Mouse (Mus musculus) embryonic facial prominence, embryonic 12.5 days (tissue): Measurements from ENCODE around the gene Iqub. TPM values are rescaled to one million over a fixed set of nuclear protein-coding genes. Genes with fewer than 3 reads are reported as not detected.
A peak's percentile ranks its signal among the peaks of the same experiment; 100 is the strongest.

Source experiments
- ATAC-seq: fragments of 200-750 bp; cut with Nextera tagmentation; 2 replicates; pipeline ENCODE4 v1.8.0; 2017; ENCODE audit not compliant: insufficient number of reproducible peaks, insufficient read depth, low FRiP score, low TSS enrichment
- H3K27ac ChIP-seq: fragments of 300-500 bp; sonication (generic); 2 replicates; pipeline ENCODE4 v1.5.1; 2016; ENCODE audit warnings: mild to moderate bottlenecking
- H3K27me3 ChIP-seq: fragments of 300-500 bp; sonication (generic); 2 replicates; pipeline ENCODE4 v1.6.1; 2016; ENCODE audit warnings: mild to moderate bottlenecking, moderate library complexity
- H3K36me3 ChIP-seq: fragments of 300-500 bp; sonication (generic); 2 replicates; pipeline ENCODE4 v1.6.1; 2016; ENCODE audit warnings: mild to moderate bottlenecking
- H3K4me1 ChIP-seq: fragments of 300-500 bp; sonication (generic); 2 replicates; pipeline ENCODE4 v1.6.1; 2016
- H3K4me2 ChIP-seq: fragments of 300-500 bp; sonication (generic); replicated peaks from 2 replicates; pipeline ENCODE4 v1.6.1; 2016; ENCODE audit warnings: mild to moderate bottlenecking, moderate library complexity
- H3K4me3 ChIP-seq: fragments of 300-500 bp; sonication (generic); 2 replicates; pipeline ENCODE4 v1.5.1; 2016; ENCODE audit warnings: mild to moderate bottlenecking
- H3K9ac ChIP-seq: fragments of 300-500 bp; sonication (generic); 2 replicates; pipeline ENCODE4 v1.6.1; 2016; ENCODE audit warnings: mild to moderate bottlenecking, moderate library complexity
- H3K9me3 ChIP-seq: fragments of 300-500 bp; sonication (generic); 2 replicates; pipeline ENCODE4 v1.6.1; 2016; ENCODE audit warnings: mild to moderate bottlenecking, moderate library complexity
- WGBS: fragments of 180-500 bp; shearing (Covaris S2); methylation state at CpG from one replicate; pipeline ENCODE4 v1.1.7; 2016; 5-methylcytosine and 5-hydroxymethylcytosine counted together
- polyA plus RNA-seq: library from polyadenylated mRNA; unstranded; fragments of >200 nt; fragmentation: Nextera tagmentation; extraction: Ambion mirVana; gene quantifications from 2 replicates; pipeline ENCODE4 v1.2.1, GENCODE M21; 2016

The Iqub gene
- 0.06 and 0.08 TPM in 2 replicates for polyA plus RNA-seq

DNA sequence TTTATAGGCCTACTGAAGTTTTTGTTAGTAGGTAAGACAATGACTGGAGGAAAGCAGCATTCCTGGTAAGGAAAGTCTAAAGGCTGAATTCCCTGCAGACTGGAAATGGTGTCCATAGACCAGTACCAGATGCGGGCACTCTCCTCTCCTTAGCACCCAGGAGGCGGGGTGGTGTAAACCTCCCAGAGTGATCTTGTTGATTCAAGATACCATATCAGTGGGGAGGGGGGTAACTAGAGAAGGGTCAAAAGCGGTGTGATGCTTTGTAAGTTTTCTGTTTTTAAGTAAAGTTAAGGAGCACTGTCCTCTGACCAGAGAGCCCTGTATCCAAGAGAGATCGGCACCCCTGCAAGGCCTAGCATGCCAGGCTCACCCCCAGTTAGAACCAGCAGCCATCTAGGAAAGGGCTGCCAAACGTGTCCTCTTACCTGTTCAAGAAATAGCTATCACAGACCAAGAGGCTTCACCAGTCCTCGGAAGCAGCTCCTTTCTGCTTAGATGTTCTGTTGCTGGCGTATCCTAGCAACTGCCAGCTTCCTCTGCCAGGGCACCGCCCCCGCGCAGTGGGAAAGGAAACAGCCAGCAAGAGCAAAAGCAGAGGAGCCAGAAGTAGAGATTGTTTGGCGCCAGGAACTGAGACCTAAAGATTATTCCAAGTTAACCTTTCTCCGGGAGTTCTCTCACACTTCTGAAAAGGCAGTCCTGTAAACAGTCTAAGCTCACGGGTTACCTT is at the start of gene Iqub:
Gene Iqub (minus strand): TSS at position 516 of the 733 bp plus-strand sequence.
- H3K4me3 ChIP-seq, result no peak within 1 kb of the TSS
- H3K27me3 ChIP-seq, result no peaks in the 10 kb centered on the region
- no peaks in the 10 kb centered on the region for H3K9me3 ChIP-seq
- no peak within 1 kb of the TSS; the same call in 1 of the 2 replicates for H3K9ac ChIP-seq
- peaks cover 12% of the 10 kb centered on the region for H3K36me3 ChIP-seq
- H3K4me1 ChIP-seq, result peaks cover 5% of the 10 kb centered on the region; the same call in 1 of the 2 replicates
- WGBS, result 23% methylated on average over 13 of the region's 13 CpGs
- H3K4me2 ChIP-seq, result 0 out of 2 replicates have a peak within 1 kb of the TSS, but pooled peaks have one; percentile 6
- no peak; the same call in 1 of the 2 replicates for ATAC-seq
- H3K27ac ChIP-seq, result no peak within 1 kb of the TSS

DNA sequence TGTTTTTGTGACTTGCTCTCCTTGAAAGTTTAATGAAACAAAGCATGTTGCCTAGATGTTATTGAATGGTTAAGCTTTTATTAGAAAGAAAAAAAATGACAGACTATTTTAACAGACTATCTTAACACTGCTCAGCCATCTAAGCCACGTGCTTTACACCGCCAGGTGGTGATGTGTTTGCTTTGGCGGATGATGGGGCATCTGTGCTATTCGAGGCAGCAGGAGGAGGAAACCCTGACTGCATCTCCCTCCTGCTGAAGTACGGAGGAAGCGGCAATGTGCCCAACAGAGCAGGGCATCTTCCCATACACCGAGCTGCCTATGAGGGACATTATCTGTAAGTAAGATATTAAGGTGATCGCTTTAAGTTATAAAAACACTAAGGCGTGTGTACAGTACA is 49.2 kb upstream of the Iqub start:
- H3K27ac ChIP-seq, result no peak overlapping the region
- H3K4me1 ChIP-seq, result no peaks in the 10 kb centered on the region
- no peaks in the 10 kb centered on the region for H3K27me3 ChIP-seq

DNA sequence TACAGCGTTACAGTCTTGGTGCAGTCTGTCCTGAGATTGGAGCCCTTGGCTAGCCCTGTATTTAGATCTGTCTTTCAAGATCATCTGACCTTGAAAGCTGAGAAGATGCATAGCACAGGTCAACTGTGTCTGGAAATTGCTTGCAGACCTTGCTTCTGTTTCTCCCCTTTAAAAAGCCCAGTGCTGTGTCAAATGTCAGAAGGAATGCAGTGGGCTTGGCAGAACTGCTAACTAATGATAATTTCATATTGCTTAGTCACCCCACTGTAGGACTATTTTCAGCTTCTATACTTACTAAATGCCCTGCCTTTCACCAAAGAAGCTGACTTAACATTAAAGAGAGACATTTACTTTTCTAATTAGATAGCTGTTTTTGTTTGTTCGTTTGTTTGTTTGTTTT is 40.6 kb upstream of the Iqub start:
- no peak overlapping the region for H3K4me3 ChIP-seq
- H3K27me3 ChIP-seq, result no peaks in the 10 kb centered on the region
- H3K9ac ChIP-seq, result no peak overlapping the region
- no peak for ATAC-seq
- 46% methylated on average over 2 of the region's 2 CpGs for WGBS
- no peak overlapping the region for H3K4me2 ChIP-seq
- peaks cover 3% of the 10 kb centered on the region; the same call in 1 of the 2 replicates for H3K4me1 ChIP-seq
- H3K27ac ChIP-seq, result no peak overlapping the region
- H3K36me3 ChIP-seq, result no peaks in the 10 kb centered on the region
- H3K9me3 ChIP-seq, result no peaks in the 10 kb centered on the region

More for the DNA sequence above, 49.2 kb upstream of the Iqub start:
- Histone ChIP-seq H3K4me3 (no peak overlapping the region), H3K9ac (no peak overlapping the region), H3K36me3 (no peaks in the 10 kb centered on the region), H3K4me2 (no peak overlapping the region), H3K9me3 (no peaks in the 10 kb centered on the region)
- 74% methylated on average over 9 of the region's 9 CpGs for WGBS
- ATAC-seq, result no peak

DNA sequence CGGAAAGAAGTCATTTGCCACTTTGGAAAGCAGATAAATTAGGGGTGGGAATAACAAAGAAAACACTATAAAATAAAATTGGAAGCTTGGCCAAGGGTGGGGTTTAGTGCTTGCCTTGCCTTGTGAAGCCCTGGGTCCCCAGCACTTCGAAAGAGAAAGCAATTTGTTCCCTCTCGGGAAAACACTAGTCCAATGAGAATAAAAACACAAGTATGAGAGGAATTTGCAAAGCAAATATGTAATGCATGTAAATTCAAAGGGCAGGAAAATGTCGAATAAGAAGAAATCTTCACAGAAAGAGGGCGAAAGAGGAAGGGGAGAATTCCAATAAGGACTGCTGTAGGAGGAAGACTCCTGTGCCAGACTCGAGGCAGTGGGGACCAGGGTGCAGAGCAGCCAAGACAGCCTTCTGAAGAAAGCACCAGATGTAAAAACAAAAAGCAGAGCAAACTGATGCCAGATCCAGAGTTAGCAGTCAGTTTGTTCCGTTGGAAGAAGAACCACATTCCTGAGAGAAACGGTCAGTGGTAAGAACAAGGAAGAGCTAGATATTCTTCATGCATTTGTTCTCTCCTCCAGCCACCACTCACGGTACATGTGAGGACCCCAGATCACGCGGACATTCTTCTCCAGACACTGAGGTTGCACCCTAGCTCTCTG is 39.7 kb upstream of the Iqub start:
- no peak overlapping the region for H3K4me2 ChIP-seq
- no peaks in the 10 kb centered on the region for H3K27me3 ChIP-seq
- H3K4me3 ChIP-seq, result no peak overlapping the region
- H3K4me1 ChIP-seq, result peaks cover 3% of the 10 kb centered on the region; the same call in 1 of the 2 replicates
- 55% methylated on average over 11 of the region's 11 CpGs for WGBS
- no peak for ATAC-seq
- H3K27ac ChIP-seq, result no peak overlapping the region
- no peaks in the 10 kb centered on the region for H3K36me3 ChIP-seq
- H3K9ac ChIP-seq, result no peak overlapping the region
- no peaks in the 10 kb centered on the region for H3K9me3 ChIP-seq

DNA sequence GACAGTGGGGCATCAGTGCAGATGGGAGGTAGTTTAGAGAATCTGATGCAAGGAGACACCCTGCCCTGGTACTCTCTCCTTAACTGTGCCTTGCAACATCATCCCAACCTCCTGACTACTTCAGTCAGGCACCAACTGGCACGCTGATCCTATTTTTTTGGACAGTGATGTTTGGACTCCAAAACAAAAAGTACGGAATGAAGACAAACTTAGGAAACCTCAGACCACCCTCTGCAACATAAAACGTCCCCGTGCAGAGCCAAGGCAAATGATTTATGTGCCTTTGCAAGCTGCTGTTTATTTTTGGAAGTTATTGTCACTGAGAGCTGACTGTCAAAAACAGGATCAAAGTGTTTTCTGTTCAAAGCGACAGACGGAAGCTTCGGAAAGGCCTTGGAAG is 37.2 kb upstream of the Iqub start:
- Histone ChIP-seq H3K27me3 (no peaks in the 10 kb centered on the region), H3K36me3 (no peaks in the 10 kb centered on the region), H3K4me1 (peaks cover 3% of the 10 kb centered on the region; the same call in 1 of the 2 replicates), H3K27ac (no peak overlapping the region), H3K9me3 (no peaks in the 10 kb centered on the region), H3K4me3 (no peak overlapping the region), H3K9ac (no peak overlapping the region), H3K4me2 (no peak overlapping the region)
- no peak for ATAC-seq
- WGBS, result 71% methylated on average over 7 of the region's 7 CpGs

DNA sequence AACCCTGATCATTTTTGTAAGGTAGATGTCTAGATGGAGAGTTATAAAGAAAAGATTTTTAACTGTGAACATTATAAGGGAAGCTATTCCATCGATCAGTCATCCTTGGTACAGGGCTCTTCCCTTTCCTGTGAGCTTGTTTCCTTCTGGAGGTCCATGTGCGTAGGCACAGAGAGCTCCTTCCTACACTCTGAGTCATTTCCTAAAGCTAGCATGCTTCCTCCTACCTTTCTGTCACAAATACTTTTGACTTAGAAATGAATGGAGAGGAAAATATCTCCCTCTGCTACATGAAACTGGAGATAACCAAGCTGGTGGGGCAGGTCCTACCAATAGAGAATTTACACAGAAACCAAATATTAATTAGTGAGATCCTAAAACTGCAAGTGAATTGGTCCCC is 34.9 kb upstream of the Iqub start:
- Histone ChIP-seq H3K9ac (no peak overlapping the region), H3K27ac (no peak overlapping the region), H3K36me3 (no peaks in the 10 kb centered on the region), H3K4me2 (no peak overlapping the region), H3K9me3 (no peaks in the 10 kb centered on the region), H3K4me1 (no peaks in the 10 kb centered on the region; the same call in 1 of the 2 replicates), H3K4me3 (no peak overlapping the region), H3K27me3 (no peaks in the 10 kb centered on the region)
- ATAC-seq, result no peak
- 89% methylated on average over 2 of the region's 2 CpGs for WGBS

DNA sequence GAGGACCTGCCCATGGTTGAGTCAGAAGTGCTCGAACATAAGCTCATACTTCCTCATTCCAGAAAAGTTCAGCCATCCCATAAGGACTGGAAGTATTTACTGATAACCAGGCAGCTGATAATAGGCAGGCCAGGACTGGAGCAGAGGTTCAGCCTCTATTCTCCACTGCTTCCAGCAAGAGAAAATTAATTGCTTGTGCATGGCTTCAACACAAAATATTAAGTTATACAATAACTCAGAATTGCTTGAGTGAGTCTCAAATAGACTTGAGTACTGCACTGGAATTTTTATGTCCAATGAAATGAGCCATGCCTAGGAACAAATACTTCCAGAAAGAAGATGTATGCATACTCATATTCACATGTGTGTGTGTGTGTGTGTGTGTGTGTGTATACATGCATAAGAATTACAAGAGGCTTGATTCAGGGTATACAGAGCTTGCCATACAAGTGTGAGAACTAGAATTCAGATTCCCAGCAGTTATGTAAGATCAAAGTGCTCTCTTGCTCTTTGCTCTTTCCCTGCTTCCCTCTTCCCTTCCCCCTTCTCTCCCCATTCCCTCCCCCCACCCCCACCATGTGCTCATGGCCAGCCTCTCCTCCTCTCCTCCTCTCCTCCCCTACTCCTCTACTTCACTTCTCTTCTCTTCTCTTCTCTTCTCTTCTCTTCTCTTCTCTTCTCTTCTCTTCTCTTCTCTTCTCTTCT is 32.0 kb upstream of the Iqub start:
- Histone ChIP-seq H3K36me3 (no peaks in the 10 kb centered on the region), H3K27ac (no peak overlapping the region), H3K9ac (no peak overlapping the region), H3K4me3 (no peak overlapping the region), H3K4me1 (no peaks in the 10 kb centered on the region), H3K9me3 (no peaks in the 10 kb centered on the region), H3K4me2 (no peak overlapping the region), H3K27me3 (no peaks in the 10 kb centered on the region)
- 83% methylated on average over 1 of the region's 1 CpGs for WGBS
- no peak for ATAC-seq

DNA sequence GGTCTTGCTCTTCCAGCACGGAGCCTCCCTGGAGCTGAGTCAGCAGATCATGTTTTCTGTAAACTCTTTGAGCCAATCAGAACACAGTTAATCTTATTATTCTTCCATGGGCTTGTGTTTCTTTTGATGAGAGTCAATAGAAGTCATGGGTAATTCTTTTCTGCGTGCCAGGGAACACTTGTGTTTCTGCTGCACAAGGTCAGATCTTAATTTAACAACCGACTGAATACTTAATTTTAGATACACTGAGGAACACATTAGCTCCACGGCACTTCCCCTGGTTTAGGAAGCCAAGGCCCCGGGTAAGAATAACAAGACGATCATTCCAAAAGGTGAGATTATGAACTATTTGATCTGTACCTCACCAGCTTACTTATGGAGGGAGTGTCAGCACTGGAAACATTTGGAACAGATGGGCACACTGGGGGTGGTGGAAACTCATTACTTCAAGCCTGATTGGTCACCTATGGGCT is 28.3 kb upstream of the Iqub start:
- Histone ChIP-seq H3K27ac (no peak overlapping the region), H3K9me3 (no peaks in the 10 kb centered on the region), H3K4me3 (no peak overlapping the region), H3K9ac (no peak overlapping the region), H3K4me1 (no peaks in the 10 kb centered on the region), H3K4me2 (no peak overlapping the region), H3K27me3 (no peaks in the 10 kb centered on the region), H3K36me3 (no peaks in the 10 kb centered on the region)
- 59% methylated on average over 6 of the region's 6 CpGs for WGBS
- ATAC-seq, result no peak

DNA sequence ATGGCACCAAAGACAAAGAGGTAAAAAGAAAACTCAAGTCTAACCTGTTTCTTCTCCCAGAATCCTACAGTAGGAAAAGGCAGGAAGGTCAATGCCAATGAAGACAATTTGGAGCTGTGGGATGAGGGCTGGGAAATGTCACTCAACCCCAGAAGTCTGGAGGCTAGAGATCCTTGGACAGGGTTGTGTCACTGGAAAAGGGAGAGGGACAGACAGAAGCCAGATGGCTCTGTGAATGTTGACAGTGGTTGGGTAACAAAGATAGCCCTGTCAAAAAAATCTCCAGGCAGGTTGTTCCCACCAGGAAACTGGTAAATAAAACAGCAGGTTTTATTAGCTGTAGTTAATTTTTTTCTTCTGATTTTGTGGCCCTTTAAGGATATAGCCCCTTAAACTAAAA is 27.5 kb upstream of the Iqub start:
- no peaks in the 10 kb centered on the region for H3K4me1 ChIP-seq
- H3K4me2 ChIP-seq, result no peak overlapping the region
- no peaks in the 10 kb centered on the region for H3K27me3 ChIP-seq
- no peak overlapping the region for H3K27ac ChIP-seq
- H3K9ac ChIP-seq, result no peak overlapping the region
- no peaks in the 10 kb centered on the region for H3K36me3 ChIP-seq
- H3K4me3 ChIP-seq, result no peak overlapping the region
- no peak for ATAC-seq
- H3K9me3 ChIP-seq, result no peaks in the 10 kb centered on the region

DNA sequence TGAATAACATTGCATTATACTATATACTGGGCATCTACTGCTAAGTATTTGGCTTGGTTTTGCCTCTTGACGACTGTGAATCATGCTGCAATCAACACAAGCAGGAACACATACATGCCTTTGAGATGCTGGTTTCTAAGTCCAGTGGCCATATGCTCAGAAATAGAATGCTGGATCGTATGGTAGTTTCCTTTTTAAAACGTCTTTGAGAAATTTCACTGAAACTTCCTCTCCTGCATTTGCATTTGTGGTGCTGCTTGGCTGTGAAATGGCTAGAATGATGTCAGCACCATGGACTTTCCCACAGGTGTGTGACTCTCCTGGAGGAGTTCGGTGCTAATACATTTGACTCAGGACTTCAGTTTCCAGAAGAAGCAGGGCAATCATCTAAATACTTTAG is 25.2 kb upstream of the Iqub start:
- 76% methylated on average over 4 of the region's 4 CpGs for WGBS
- no peaks in the 10 kb centered on the region for H3K4me1 ChIP-seq
- no peak overlapping the region for H3K4me2 ChIP-seq
- H3K36me3 ChIP-seq, result no peaks in the 10 kb centered on the region
- no peak overlapping the region for H3K27ac ChIP-seq
- H3K4me3 ChIP-seq, result no peak overlapping the region
- no peak for ATAC-seq
- H3K9ac ChIP-seq, result no peak overlapping the region
- no peaks in the 10 kb centered on the region for H3K27me3 ChIP-seq
- H3K9me3 ChIP-seq, result no peaks in the 10 kb centered on the region

DNA sequence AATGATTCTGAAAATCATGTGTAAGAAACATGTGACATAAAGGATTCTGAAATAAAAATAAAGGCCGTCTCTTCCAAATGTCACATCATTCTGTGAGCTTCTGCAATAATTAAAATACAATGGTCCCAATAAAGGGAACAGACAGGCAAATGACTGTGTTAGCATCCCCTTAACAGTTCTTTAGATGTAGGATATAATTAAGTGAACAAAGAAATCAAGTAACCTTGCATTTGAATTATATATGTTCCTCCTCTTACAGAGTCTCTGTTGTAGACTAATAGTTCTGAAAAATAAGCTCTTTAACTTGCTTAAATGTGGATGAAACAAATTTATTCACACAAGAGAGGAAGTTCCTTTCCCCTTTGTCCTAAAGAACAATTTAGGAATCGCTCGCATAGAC is 23.6 kb upstream of the Iqub start:
- no peak overlapping the region for H3K27ac ChIP-seq
- no peaks in the 10 kb centered on the region for H3K9me3 ChIP-seq
- no peaks in the 10 kb centered on the region for H3K4me1 ChIP-seq
- WGBS, result 85% methylated on average over 3 of the region's 3 CpGs
- H3K36me3 ChIP-seq, result no peaks in the 10 kb centered on the region
- no peak for ATAC-seq
- H3K27me3 ChIP-seq, result no peaks in the 10 kb centered on the region
- H3K9ac ChIP-seq, result no peak overlapping the region
- no peak overlapping the region for H3K4me3 ChIP-seq
- H3K4me2 ChIP-seq, result no peak overlapping the region
